Mouse (Mus musculus) liver, adult 2 months (tissue): ENCODE results near the gene Erp27.

Experiments
- CTCF ChIP-seq: fragments of 200-500 bp; IDR thresholded peaks from 2 replicates; pipeline ENCODE4 v1.5.1; 2011; ENCODE audit warnings: low read depth, low read length, control low read depth
- POLR2A ChIP-seq: fragments of 200-500 bp; IDR thresholded peaks from 2 replicates; pipeline ENCODE4 v1.6.1; 2011; ENCODE audit warnings: low read length, control low read depth; ENCODE audit not compliant: insufficient read depth; ENCODE audit errors: extremely low read depth

DNA sequence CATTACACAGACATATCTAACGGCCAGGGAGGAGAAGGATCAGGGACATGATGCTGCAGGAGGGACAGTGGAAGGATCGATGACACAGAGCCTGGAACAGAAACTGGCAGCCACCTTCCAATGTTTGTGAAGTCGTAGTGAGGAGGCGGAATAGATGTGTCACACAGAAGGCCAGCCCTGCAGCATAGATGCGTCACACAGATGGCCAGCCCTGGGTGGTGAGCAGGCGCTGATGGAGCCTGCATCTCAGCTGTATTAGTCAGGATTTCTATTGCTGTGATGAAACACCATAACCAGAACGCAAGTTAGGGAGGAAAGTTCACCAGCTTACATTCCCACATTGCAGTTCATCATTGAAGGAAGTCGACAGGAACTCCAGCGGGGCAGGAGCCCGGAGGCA lies 43.9 kb upstream of the Erp27 start:
- no peak for TF ChIP-seq CTCF
- TF ChIP-seq POLR2A, result no peak
